Mouse (Mus musculus): ENCODE results near the gene Dld. TPM values are rescaled to one million over a fixed set of nuclear protein-coding genes. Genes with fewer than 3 reads are reported as not detected.

Dld gene
- total RNA-seq, 2 experiments from 2014 or later: 106 to 108 TPM

DNA sequence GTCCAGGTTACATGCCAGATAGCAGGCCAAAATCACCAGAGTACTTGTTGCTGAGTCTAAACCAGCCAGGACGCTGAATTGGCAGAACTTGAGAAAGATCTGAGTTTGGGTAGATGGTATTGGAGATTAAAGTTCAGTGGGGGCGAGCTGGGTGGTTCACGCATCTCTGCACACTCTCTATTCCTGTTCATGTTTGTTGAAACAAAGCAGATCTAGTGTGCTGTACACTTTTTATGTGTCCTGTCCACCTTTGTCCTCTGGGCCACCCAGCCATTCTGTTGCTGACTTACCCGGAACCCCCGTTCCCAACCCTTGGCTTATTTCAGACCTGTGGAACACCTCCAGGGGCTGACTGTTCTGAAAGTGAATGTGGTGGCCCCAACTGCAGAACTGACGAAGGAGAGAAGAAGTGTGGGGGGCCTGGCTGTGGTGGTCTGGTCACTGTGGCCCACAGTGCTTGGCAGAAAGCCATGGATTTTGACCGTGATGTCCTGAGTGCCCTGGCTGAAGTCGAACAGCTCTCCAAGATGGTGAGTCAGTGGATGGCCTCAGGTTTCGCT, 28.0 kb downstream of the Dld start:
- no peak for DNase-seq (ENCODE audit: low spot score in 2 of 2)

DNA sequence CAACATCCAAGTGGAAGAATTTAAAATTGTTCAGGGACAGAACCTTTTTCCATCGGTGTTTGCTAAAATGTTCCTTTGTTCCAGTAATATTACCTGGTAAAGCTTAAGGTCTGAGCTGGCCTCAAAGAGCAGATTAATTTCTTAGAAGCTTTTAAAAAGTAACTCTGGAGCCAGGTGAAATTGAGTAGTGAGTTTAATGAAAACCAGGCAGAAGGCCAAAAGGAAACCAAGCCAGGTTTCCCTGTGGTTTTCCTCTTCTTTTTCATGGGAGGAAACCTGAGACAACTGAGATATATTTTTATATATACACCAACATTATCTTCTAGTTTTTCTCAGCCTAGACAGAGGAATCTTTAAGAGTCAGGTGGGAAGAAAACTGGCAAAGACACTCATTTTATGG, 29.7 kb downstream of the Dld start:
- no peak for DNase-seq (ENCODE audit: low spot score in 2 of 2)

DNA sequence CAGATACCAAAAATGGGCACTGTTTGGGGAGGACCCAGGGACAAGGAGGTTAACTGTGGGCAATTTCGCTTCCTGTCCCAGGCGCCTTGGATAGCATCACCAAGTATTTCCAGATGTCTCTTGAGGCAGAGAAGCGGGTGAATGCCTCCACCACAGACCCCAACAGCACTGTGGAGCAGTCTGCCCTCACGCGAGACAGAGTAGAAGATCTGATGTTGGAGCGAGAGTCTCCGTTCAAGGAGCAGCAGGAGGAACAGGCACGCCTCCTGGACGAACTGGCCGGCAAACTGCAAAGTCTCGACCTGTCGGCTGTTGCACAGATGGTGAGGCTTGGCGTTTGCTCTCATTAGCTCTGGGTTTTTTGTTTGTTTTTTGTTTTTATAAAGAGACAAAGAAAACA, 30.4 kb downstream of the Dld start:
- DNase-seq (ENCODE audit: low spot score in 2 of 2): no peak

DNA sequence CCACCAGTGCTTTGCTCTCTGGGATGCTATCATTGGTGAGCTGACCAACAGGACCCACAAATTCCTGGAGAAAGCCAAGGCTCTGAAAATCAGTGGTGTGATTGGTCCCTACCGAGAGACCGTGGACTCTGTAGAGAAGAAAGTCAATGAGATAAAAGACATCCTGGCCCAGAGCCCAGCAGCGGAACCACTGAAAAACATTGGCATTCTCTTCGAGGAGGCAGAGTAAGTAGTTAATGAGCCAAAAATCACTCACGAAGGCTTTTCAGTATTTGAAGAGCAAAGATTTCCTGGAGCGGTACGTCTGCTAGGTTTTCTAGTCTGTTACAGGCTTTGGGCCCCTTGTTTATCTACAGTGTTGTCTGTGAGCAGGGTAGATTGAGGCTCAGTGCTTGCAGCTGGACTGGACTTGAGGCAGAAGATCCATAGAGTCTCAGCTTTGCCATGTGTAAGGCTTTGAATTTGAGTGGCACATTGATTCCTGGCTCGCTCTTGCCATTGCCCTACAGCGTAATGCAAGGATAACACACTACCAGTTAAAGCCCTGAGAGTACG, 32.8 kb downstream of the Dld start:
- no peak for DNase-seq (ENCODE audit: low spot score in 2 of 2)

DNA sequence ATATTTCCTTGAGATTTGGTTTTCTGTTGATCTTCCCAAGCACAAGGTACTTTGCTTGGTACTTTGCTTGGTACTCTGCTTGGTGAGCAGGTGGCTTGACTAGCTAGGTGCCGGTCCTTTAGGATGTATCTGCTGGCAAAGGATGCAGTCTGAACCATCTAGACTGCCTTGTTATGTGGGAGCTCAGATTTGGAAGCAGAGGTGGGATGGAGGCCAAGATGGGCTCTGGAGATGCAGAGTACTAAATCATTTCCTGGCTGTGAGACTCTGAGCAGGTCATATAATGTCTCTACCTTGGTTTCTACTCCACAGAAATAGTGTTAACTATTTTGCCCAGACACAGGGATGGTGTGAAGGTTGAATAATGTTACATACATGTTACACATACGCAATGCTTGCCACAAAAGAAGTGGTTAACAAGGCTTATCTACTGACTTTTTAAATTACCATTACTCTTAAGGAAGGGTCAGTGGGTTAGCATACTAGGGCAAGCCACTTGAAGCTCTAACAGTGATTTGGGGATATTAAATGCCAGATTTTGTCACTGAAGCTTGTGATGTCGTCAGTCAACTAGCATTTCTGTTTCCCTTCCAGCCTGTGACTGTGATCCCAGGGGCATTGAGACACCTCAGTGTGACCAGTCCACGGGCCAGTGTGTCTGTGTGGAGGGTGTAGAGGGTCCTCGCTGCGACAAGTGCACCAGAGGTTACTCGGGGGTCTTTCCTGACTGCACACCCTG, 33.4 kb downstream of the Dld start:
- no peak for DNase-seq (ENCODE audit: low spot score in 2 of 2)

DNA sequence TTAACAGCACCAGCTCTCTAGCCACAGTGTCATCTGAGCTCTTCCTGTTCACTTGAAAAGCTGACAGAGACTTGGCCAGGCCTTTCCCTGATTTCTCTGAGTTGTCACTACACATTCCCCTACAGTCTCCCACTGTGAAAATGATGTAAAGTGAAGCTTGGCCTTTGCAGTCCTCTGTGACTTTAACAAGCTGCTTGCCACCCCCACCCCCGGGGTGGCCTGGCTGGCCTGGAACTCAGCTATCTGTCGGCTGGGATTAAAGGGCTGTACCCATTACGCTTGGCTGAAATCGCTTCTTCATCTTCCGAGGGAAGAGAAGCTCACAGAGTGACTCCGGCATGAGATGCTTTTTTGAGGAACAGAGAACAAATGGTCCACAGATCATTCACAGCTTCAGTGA, 35.3 kb downstream of the Dld start:
- no peak for DNase-seq (ENCODE audit: low spot score in 2 of 2)

DNA sequence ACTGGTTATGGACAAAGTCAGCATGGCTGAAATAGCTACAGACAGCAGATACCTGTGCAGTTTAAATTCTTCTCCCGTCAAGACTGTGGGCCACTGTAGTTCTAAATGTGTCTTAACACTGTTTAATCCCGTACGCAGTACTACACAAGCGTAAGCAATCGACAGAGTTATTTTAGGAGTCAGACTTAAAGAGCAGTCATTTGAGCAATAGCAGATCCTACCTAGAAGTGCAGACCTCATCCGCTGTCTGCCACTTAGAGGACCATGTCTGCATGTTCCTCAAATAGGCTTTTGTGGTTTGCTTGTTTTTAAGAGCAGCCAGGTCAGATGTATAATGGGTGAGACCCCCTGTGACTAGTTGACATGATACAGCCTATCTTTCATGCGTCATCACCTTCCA, 36.9 kb downstream of the Dld start:
- no peak for DNase-seq (ENCODE audit: low spot score in 2 of 2)

DNA sequence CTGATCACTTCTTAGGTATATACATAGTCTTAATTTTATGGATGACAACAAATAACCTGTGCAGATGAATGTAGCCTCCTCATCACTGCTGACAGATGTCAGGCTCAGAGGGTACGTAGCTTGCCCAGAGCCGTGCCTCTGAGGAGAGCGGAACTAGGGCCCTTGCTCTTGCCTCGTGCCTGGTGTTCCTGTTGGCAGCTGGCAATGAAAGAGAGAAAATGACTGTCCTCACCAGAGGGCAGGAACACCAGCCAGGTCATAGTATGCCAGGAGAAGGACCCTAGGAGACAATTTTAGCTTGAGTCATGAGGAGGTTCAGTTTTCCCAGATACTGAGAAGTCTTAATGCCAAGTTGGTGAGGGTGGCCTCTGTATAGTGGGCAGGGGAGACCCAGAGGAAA, 38.1 kb downstream of the Dld start:
- no peak for DNase-seq (ENCODE audit: low spot score in 2 of 2)

DNA sequence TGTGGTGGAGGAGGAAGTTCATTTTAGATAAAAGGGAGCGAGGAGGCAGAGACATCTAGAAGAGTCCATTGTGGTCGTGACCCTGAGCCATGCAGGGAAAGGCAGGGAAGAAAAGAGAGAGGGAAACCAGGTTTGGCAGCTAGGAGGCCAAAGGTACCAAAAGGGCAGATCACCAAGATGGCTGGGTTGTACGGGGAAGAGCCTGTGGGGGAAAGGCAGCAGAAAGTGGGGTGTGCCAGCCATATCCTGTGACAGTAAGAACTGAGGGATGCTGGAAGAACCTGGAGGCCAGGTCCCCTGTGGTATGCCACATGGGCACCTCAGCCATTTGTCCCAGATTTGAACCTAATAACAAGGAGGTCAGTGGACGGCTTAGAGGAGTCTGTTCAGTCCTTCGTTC, 39.0 kb downstream of the Dld start:
- DNase-seq (ENCODE audit: low spot score in 2 of 2): no peak

DNA sequence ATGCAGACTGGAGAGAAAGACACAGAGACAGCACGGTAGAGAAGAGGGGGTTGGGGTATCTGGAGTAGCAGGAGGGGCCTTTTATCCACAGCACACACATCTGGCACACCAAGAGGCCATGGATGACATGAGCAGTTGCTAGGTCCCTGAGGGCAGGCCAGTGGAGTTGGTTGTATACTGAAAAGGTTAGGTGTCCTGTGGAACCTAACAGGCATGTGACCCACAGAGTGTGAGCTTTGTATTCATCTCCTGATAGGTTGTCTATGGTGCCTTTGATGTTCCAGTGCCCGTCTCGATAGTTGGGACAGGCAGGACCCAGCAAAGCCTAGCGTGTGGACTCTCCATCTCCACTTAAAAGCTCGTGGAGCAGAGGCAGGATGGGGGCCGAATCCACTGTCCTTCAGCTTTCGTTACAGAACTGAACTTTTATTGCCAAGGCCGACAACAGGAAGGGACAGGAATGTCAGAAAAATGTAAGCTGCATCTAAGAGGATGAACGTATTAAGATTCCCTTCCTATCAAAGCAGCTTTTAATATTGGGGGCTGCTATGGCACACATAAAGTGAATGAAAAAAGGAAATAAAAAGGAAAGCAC, 39.5 kb downstream of the Dld start:
- no peak for DNase-seq (ENCODE audit: low spot score in 2 of 2)

DNA sequence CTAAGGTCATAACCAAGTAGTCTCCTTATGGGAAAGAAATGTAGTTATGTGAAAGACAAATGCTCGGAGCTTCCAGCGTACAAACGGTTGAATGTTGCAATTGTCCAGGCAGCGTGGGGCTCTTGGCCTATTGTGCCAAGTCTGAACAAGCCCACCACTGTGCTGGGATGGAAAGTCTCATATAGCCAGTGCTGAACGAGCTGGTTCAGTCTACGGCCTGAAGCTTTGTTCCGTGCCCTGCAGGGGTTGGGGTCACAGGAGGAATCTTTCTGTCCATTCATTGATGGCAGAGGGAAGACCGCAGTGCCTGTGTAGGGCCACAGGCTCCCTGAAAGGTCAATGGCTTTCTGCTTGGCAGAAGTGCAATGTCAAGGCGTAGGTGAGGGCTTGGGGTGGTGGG, 40.6 kb downstream of the Dld start:
- no peak for DNase-seq (ENCODE audit: low spot score in 2 of 2)

DNA sequence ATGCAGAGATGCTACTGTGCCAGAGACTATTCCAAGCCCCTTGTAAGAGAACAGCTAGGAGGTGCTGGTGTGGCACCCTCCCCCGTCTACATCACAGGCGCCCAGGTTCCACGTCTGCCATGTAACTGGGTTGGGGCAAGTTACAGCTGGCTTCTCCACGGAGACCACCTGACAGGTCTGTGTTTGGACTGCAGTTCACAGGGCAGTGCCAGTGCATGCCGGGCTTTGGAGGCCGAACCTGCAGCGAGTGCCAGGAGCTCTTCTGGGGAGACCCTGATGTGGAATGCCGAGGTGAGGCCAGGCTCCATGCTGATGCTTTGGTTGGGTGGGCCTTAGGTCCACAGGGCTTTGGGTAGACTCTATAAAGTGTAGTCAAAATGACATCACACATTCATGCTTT, 43.5 kb downstream of the Dld start:
- DNase-seq (ENCODE audit: low spot score in 2 of 2): no peak

DNA sequence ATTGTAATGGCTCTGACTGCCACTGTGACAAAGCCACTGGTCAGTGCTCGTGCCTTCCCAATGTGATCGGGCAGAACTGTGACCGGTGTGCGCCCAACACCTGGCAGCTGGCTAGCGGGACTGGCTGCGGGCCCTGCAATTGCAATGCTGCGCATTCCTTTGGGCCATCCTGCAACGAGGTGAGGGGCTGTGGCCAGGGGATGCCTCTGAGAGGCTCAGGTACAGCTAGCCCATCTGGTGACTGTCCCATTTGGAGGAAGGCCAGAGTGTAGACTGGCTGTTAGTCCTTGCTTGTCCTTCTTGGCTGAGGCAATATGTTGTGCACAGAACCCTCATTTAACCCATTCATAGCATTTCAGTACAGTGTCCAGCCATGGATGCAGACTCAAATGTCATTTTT, 44.2 kb downstream of the Dld start:
- no peak for DNase-seq (ENCODE audit: low spot score in 2 of 2)

DNA sequence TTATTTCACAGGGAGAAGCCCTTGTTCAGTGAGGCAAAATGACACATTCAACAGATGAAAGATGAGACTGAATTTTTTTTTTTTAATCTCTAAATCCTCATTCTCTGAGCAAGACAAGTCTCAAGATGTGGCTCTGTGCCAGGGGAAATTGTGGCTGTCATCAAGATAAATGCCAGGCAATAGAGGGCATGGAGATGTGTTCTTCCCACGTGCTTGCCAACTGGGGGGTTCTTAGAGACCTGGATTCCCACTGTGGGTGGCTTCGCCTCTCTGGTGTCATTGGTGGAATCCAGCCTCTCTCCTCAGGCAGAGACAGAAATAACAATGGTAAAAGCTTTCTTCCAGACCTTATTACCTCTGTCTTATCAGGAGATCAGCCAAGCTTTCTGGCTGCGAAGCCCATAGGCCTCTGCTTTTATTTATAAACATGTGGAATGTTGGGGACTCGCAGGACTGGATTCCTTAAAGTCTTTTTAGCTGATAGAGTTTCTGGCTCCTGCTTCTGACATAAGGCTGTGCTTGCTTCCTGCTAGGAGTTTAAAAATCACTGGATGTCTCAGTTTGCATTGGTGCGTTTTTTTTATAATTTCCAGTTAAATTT, 45.1 kb downstream of the Dld start:
- peak in 1 of 2 experiments; percentile 16 for DNase-seq (ENCODE audit: low spot score in 2 of 2)

DNA sequence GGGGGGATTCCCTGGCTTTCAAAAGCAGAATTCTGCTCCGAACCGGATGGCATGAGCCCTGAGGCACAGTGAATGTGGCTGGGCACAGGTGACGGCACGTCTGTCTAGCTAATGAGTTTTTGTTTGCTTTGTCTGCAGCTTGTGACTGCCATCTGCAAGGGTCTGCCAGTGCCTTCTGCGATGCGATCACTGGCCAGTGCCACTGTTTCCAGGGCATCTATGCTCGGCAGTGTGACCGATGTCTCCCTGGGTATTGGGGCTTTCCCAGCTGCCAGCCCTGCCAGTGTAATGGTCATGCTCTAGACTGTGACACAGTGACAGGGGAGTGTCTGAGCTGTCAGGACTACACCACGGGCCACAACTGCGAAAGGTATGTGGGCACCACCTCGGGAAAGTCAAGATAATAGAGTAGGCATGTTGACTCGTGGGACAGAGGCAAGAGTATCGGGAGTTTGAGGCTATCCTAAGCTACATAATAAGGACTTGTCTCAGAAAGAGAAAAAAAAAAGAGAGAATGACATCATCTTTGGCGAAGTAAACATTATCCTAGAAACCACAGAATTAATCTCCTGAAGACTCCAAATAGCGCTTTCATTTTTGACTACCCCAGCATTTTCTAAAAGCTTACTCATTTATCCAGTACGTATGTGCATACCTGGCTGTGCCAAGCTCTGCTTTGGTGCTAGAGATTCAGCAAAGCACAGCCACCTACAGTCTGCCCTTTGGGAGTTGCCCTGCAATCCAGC, 48.3 kb downstream of the Dld start:
- DNase-seq (ENCODE audit: low spot score in 2 of 2): no peak

DNA sequence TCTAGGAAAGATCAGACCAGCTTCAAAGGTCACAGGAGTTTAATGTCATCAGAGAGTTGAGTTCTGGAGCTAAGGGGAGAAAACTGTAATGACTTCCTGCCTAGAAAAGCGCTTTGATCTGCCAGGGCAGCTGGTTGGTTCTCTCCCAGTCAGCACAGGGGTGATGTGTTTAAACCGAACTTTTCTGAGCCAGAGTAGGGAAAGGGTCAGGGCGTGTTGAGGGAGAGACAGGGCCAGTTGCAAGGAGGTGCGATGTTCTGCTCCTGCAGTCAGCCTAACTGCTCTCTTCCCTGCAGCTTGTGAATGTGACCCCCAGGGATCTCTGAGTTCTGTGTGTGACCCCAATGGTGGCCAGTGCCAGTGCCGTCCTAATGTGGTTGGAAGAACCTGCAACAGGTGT, 49.0 kb downstream of the Dld start:
- no peak for DNase-seq (ENCODE audit: low spot score in 2 of 2)

DNA sequence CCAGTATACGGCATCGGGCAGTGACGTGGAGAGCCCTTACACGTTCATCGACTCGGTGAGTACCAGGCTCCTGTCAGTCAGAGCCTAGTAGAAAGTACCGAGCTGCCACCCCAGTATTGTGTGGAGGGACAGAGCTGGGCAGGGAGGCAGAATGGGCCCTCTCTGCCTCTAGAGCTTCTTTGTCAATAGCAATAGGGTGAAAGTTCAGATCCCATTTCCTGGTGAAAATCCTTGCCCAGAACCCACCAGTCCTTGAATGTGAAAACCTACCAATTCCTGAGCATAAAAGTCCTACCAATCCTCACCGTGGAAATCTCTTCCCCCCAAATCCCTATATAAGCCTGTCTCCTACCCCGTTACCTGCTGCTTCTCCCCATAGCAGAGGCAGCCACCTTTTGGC, 51.0 kb downstream of the Dld start:
- DNase-seq (ENCODE audit: low spot score in 2 of 2): no peak

DNA sequence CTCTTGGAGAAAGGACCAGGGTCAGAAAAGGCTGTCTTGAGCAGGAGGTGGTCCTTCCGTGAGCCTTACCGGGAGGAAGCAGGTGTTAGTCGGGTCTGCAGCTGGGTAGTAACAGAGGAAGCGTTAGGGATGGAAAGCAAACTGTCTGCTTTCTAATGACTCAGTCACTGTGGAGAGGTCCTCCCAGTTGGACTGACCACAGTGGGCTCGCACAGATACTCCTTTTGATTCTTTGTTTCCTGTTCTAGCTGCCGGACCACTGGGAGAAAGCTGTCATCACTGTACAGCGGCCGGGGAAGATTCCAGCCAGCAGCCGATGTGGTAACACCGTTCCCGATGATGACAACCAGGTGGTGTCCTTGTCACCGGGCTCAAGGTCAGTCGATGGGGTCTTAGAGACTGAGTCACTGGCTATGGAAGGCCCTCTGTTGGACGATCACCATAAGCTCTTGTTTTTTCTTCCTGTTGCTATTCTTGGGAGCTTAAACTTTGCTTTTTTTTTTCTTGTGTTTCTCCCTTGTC, 51.5 kb downstream of the Dld start:
- no peak for DNase-seq (ENCODE audit: low spot score in 2 of 2)

DNA sequence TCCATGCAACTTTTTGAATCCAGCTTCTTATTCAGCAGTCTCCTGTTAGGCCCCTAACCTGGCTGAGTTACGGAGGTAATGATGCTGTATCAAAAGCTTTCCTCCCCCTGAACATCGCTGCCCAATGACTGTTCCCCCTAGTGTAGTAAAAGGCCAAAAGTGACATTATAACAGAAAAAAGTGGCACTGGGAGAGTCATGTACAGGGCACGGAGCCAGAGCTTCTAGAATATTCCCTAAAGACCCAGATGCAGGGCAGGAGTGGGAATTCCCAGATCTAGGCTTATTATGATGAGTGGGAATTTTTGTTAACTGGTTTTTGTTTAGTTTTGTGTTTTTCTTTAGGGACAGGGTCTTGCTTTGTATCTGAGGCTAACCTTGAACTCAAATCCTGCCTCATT, 52.1 kb downstream of the Dld start:
- no peak for DNase-seq (ENCODE audit: low spot score in 2 of 2)

DNA sequence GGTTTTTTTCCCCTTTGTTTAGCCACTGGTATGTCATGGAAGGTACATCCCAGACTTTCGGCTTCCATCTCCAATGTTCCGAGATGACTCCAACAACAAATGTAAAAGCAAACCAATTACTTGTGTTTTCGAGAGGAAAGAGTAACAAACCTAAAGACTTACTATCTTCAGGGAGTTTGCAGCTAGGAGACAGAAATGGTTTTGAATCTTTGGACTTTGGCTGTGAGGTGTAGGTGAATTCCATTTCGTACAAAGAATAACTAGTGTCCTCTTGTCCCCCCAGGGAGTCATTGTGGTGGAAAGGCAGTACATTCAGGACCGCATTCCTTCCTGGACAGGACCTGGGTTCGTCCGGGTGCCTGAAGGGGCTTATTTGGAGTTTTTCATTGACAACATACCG, 52.7 kb downstream of the Dld start:
- no peak for DNase-seq (ENCODE audit: low spot score in 2 of 2)

DNA sequence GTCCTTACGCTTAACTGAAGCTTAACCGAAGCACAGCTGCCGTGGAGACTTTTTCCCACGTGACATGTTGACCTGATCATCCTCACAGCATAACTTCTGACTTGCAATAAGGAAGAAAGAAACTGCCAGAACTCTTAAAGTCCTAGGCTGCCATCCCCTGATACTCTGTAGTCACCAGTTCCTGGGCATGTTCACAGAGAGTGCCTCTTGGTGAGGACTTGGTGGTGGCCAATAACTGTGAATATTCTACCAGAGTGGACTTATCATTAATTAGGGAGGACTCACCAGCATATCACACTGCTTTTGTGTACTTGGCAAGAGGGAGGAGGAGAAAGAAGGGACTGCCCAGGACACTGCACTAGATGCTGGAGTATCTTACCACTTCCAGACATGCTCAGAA, 53.1 kb downstream of the Dld start:
- DNase-seq (ENCODE audit: low spot score in 2 of 2): no peak

Measured in left cerebral cortex, adult 18-20 months (tissue).